ENCODE assay signal across 10 mouse cellular contexts in genomic region chr7:92964754-92965501, GRCm38 (mm10).
A peak's percentile ranks its signal among the peaks of the same experiment; 100 is the strongest.
DNase-seq lines count a peak whose midpoint lies in the region; ATAC-seq lines count a peak whose summit lies in the region.
"Had no signal": no experiment of that assay in that cellular context is flagged by ENCODE, and none has a peak within 500 bp of the region (broad histone marks: within the 10 kb centered on the region; RNA-seq: fewer than 3 reads in every experiment).

No protein-coding gene starts in this region.

- H3K36me3 ChIP-seq in forebrain, embryonic 14.5 days (ENCODE audit: control insufficient read depth, insufficient read depth, low read length) = no peaks in the 10 kb centered on the region
- H3K36me3 ChIP-seq: embryonic facial prominence, embryonic 12.5 days; liver, embryonic 13.5 days had no signal

- H3K9me3 ChIP-seq in forebrain, embryonic 14.5 days (replicated peaks; ENCODE audit: control insufficient read depth, low read length) = no peaks in the 10 kb centered on the region
- H3K9me3 ChIP-seq: embryonic facial prominence, embryonic 12.5 days; liver, embryonic 13.5 days had no signal

- 86% methylated on average over 3 of the region's 3 CpGs for WGBS in forebrain, embryonic 14.5 days

- peak; percentile 74 for ATAC-seq in forebrain, embryonic 14.5 days

- H3K27ac ChIP-seq in forebrain, embryonic 14.5 days (ENCODE audit: low read depth, low read length) = no peak overlapping the region
- H3K27ac ChIP-seq: embryonic facial prominence, embryonic 12.5 days; liver, embryonic 13.5 days had no signal

- no peaks in the 10 kb centered on the region for H3K27me3 ChIP-seq in forebrain, embryonic 14.5 days (replicated peaks; ENCODE audit: control insufficient read depth, insufficient read depth, low read length)
- H3K27me3 ChIP-seq: embryonic facial prominence, embryonic 12.5 days; liver, embryonic 13.5 days had no signal

- no peak overlapping the region for H3K4me2 ChIP-seq in forebrain, embryonic 14.5 days (ENCODE audit: low read length)
- H3K4me2 ChIP-seq: embryonic facial prominence, embryonic 12.5 days; liver, embryonic 13.5 days had no signal

- H3K9ac ChIP-seq in forebrain, embryonic 14.5 days (ENCODE audit: low read length) = no peak overlapping the region
- H3K9ac ChIP-seq: embryonic facial prominence, embryonic 12.5 days; liver, embryonic 13.5 days had no signal

- H3K4me3 ChIP-seq in forebrain, embryonic 14.5 days (ENCODE audit: low read depth, low read length) = no peak overlapping the region
- H3K4me3 ChIP-seq: embryonic facial prominence, embryonic 12.5 days; liver, embryonic 13.5 days had no signal

- H3K4me1 ChIP-seq in forebrain, embryonic 14.5 days (ENCODE audit: control insufficient read depth, insufficient read depth, low read length) = no peaks in the 10 kb centered on the region
- H3K4me1 ChIP-seq: embryonic facial prominence, embryonic 12.5 days; liver, embryonic 13.5 days had no signal

- peak; percentile 71 for DNase-seq in kidney, adult 9 months
- DNase-seq in kidney, adult 18-20 months = no peak
- peak; percentile 68 for DNase-seq in CD4-positive, CD25-positive, alpha-beta regulatory T cell, adult 2 months (ENCODE audit: low read depth, low spot score)
- DNase-seq in T-cell, adult 2 months (ENCODE audit: low spot score) = peak; percentile 3
- DNase-seq in forebrain, embryonic 14.5 days (ENCODE audit: low spot score) = peak; percentile 92
- DNase-seq in lung, postnatal 14 days = peak; percentile 51
- DNase-seq in telencephalon, adult 2 months (ENCODE audit: low read depth, low spot score) = peak; percentile 61
- no peak for DNase-seq in adrenal gland, adult 18-20 months (ENCODE audit: low spot score in 2 of 2)
- DNase-seq: liver, embryonic 13.5 days had no signal

Comparison
In these comparisons a context has a peak if more than half of its experiments do, and no peak if none do; other contexts are left out.
1. DNase-seq: peak in kidney, adult 9 months (single experiment), CD4-positive, CD25-positive, alpha-beta regulatory T cell, adult 2 months (single experiment), T-cell, adult 2 months (single experiment), forebrain, embryonic 14.5 days (single experiment), lung, postnatal 14 days (single experiment) and telencephalon, adult 2 months (single experiment); none in kidney, adult 18-20 months (single experiment) and adrenal gland, adult 18-20 months (0 of 2).